ENCODE assay signal across 8 mouse cellular contexts in the genomic region with DNA sequence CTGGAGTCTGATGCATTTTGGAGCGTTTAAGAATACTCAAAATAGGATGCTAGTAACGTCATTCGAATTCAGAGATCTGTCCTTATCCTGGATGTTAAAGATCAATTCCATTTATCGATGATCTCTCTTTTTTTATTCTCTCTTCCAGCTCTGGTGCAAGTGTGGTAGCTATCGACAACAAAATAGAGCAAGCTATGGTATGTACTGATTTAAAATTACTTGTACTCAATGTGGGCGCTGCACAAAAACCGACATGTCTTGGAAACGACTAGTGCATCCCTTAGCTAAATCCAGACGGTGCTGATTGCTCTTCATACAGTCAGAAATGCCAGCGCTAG. TPM values are rescaled to one million over a fixed set of nuclear protein-coding genes. Genes with fewer than 3 reads are reported as not detected.
DNase-seq lines count a peak whose midpoint lies in the region; ATAC-seq and TF ChIP-seq lines count a peak whose summit lies in the region.

No protein-coding gene starts in this region.

- ATAC-seq in kidney, embryonic 16.5 days (ENCODE audit: low FRiP score, low TSS enrichment), result no peak
- ATAC-seq in hindbrain, embryonic 14.5 days (ENCODE audit: low FRiP score), result no peak
- ATAC-seq in midbrain, embryonic 14.5 days (ENCODE audit: low FRiP score, low TSS enrichment), result no peak

- peak overlapping the region; percentile 78 for H3K4me3 ChIP-seq in kidney, embryonic 16.5 days (ENCODE audit: low read length)
- H3K4me3 ChIP-seq in bone marrow macrophage, adult 2 months (ENCODE audit: insufficient read depth, low read length), result peak overlapping the region; percentile 71
- H3K4me3 ChIP-seq in hindbrain, embryonic 14.5 days (replicated peaks; ENCODE audit: low read length), result peak overlapping the region; percentile 78
- H3K4me3 ChIP-seq in midbrain, embryonic 14.5 days (replicated peaks; ENCODE audit: low read depth, low read length), result peak overlapping the region; percentile 75

- H3K9ac ChIP-seq in kidney, embryonic 16.5 days (replicated peaks; ENCODE audit: low read length), result peak overlapping the region; percentile 98
- peak overlapping the region; percentile 99 for H3K9ac ChIP-seq in hindbrain, embryonic 14.5 days
- H3K9ac ChIP-seq in midbrain, embryonic 14.5 days (replicated peaks; ENCODE audit: low read length), result peak overlapping the region; percentile 99

- DNase-seq in kidney, postnatal 14 days, result no peak
- peak; percentile 67 for DNase-seq in hindbrain, embryonic 14.5 days (ENCODE audit: low spot score)
- DNase-seq in midbrain, embryonic 14.5 days, result no peak
- no peak for DNase-seq in adrenal gland, adult 18-20 months (ENCODE audit: low spot score in 2 of 2)
- no peak for DNase-seq in cerebellum, adult 9-10 months
- DNase-seq in right cerebral cortex, postnatal 36 days (ENCODE audit: low spot score in 2 of 2), result no peak

- no peak for TF ChIP-seq POLR2A in bone marrow macrophage, adult 2 months (IDR thresholded peaks at IDR 0.05; ENCODE audit: borderline replicate concordance, low read depth, low read length)

- H3K4me1 ChIP-seq in kidney, embryonic 16.5 days (ENCODE audit: insufficient read depth, low read length), result peaks cover 26% of the 10 kb centered on the region
- peaks cover 7% of the 10 kb centered on the region for H3K4me1 ChIP-seq in bone marrow macrophage, adult 2 months (ENCODE audit: control insufficient read depth, insufficient read depth, low read length)
- peaks cover 29% of the 10 kb centered on the region for H3K4me1 ChIP-seq in hindbrain, embryonic 14.5 days (replicated peaks; ENCODE audit: control insufficient read depth, insufficient read depth, low read length)
- H3K4me1 ChIP-seq in midbrain, embryonic 14.5 days (ENCODE audit: control insufficient read depth, insufficient read depth, low read length), result peaks cover 19% of the 10 kb centered on the region

- H3K4me2 ChIP-seq in kidney, embryonic 16.5 days (replicated peaks; ENCODE audit: low read depth, low read length), result peak overlapping the region; percentile 72
- H3K4me2 ChIP-seq in hindbrain, embryonic 14.5 days (replicated peaks), result peak overlapping the region; percentile 98
- H3K4me2 ChIP-seq in midbrain, embryonic 14.5 days (ENCODE audit: low read length), result peak overlapping the region; percentile 95

- 1% methylated on average over 10 of the region's 10 CpGs for WGBS in kidney, embryonic 16.5 days
- under 1% methylated on average over 10 of the region's 10 CpGs for WGBS in hindbrain, embryonic 14.5 days
- under 1% methylated on average over 10 of the region's 10 CpGs for WGBS in midbrain, embryonic 14.5 days

- H3K36me3 ChIP-seq in kidney, embryonic 16.5 days (ENCODE audit: insufficient read depth, low read length), result peaks cover 21% of the 10 kb centered on the region
- peaks cover 25% of the 10 kb centered on the region for H3K36me3 ChIP-seq in hindbrain, embryonic 14.5 days (replicated peaks; ENCODE audit: control insufficient read depth, insufficient read depth)
- peaks cover 24% of the 10 kb centered on the region for H3K36me3 ChIP-seq in midbrain, embryonic 14.5 days (ENCODE audit: control insufficient read depth, insufficient read depth, low read length)

- no peaks in the 10 kb centered on the region for H3K9me3 ChIP-seq in kidney, embryonic 16.5 days (ENCODE audit: low read length)
- H3K9me3 ChIP-seq in hindbrain, embryonic 14.5 days (ENCODE audit: control insufficient read depth, low read length), result no peaks in the 10 kb centered on the region
- no peaks in the 10 kb centered on the region for H3K9me3 ChIP-seq in midbrain, embryonic 14.5 days (ENCODE audit: control insufficient read depth, low read length)

- peak overlapping the region; percentile 100 for H3K27ac ChIP-seq in kidney, embryonic 16.5 days (ENCODE audit: low read length)
- H3K27ac ChIP-seq in bone marrow macrophage, adult 2 months (ENCODE audit: insufficient read depth, low read depth, low read length), result peak overlapping the region; percentile 78
- peak overlapping the region; percentile 100 for H3K27ac ChIP-seq in hindbrain, embryonic 14.5 days
- H3K27ac ChIP-seq in midbrain, embryonic 14.5 days (replicated peaks; ENCODE audit: low read depth, low read length), result peak overlapping the region; percentile 100

- TF ChIP-seq CTCF in bone marrow macrophage, adult 2 months (IDR thresholded peaks at IDR 0.05; ENCODE audit: low read depth, low read length), result no peak

- H3K27me3 ChIP-seq in kidney, embryonic 16.5 days (ENCODE audit: insufficient read depth, low read length), result no peaks in the 10 kb centered on the region
- H3K27me3 ChIP-seq in hindbrain, embryonic 14.5 days (ENCODE audit: control insufficient read depth, insufficient read depth, low read length), result no peaks in the 10 kb centered on the region
- H3K27me3 ChIP-seq in midbrain, embryonic 14.5 days (ENCODE audit: control insufficient read depth, insufficient read depth, low read length), result no peaks in the 10 kb centered on the region

RNA-seq across cellular contexts. Expression of a gene that starts 51.6 kb away (rescaled TPM):
- 10.0 and 12.2 TPM in 2 replicates for polyA plus RNA-seq in kidney, embryonic 16.5 days (2015; fragmentation: Nextera tagmentation; extraction: Ambion mirVana)
- not detected in 2 replicates for polyA plus RNA-seq in bone marrow macrophage, adult 2 months (2012; ENCODE audit: insufficient read depth, insufficient read length, missing spikeins)
- 217 and 222 TPM in 2 replicates for polyA plus RNA-seq in hindbrain, embryonic 14.5 days (2014; fragmentation: Nextera tagmentation; extraction: Ambion mirVana)
- 153 and 230 TPM in 2 replicates for polyA plus RNA-seq in midbrain, embryonic 14.5 days (2014; fragmentation: Nextera tagmentation; extraction: Ambion mirVana)
- total RNA-seq in adrenal gland, adult 18-20 months (2021), result 1 to 10 TPM; 4.8 to 5.0 TPM

Comparison
In these comparisons a context has a peak if more than half of its experiments do, and no peak if none do; other contexts are left out.
1. RNA of a gene that starts 51.6 kb away (polyA plus RNA-seq): 217 to 222 TPM in hindbrain, embryonic 14.5 days and 153 to 230 TPM in midbrain, embryonic 14.5 days; 10.0 to 12.2 TPM in kidney, embryonic 16.5 days and not detected in bone marrow macrophage, adult 2 months; every median in the first group is over 10 times any median in the second.
2. Peak in every context shown above with its lines, with median percentiles within 50 percentile points of each other: H3K27ac ChIP-seq, H3K4me2 ChIP-seq, H3K4me3 ChIP-seq and H3K9ac ChIP-seq.